Mouse (Mus musculus) embryonic fibroblast, embryonic 13.5 days (primary cell): Measurements from ENCODE around the gene Cast.

Source experiments
- CTCF ChIP-seq: IDR thresholded peaks from 2 replicates; pipeline ENCODE4 v1.5.1; 2011; ENCODE audit warnings: mild to moderate bottlenecking, control low read depth, low read length, moderate library complexity, borderline replicate concordance; ENCODE audit not compliant: insufficient read depth
- POLR2A ChIP-seq: IDR thresholded peaks from 2 replicates; pipeline ENCODE4 v1.6.1; 2011; ENCODE audit warnings: low read depth, mild to moderate bottlenecking, control low read depth, low read length, moderate library complexity

DNA sequence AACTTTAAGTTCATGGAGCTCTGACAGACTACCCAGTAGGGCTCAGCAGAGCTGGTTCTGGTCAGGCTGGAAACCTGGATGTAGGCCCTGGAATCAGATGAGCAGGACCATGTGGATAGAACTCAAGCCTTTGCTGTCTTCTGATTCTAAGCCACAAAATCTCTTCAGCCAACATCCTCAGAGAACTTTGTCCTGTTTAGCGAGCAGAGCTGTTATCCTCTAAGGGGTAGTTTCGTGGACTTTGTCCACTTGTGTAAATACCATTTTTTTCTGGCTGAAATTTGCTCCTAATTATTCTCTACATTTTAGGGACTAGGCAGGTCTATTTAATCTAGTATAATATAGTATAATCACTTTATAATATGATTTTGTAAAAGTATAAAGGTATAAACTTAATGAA, 42.2 kb upstream of the Cast start:
- TF ChIP-seq POLR2A (no peak), CTCF (no peak)
